Mouse (Mus musculus) thymus, postnatal 25 days (tissue): ENCODE data around the gene Fgfr2.

Experiments
- DNase-seq: peaks from one replicate; pipeline ENCODE4 v3.0.0; 2022

Gene Fgfr2

GRCm38 (mm10) chr7:133083936-133084614, 39.1 kb downstream of the Fgfr2 start:
- DNase-seq, result no peak

- DNase-seq, result no peak
Observed at GRCm38 (mm10) chr7:133078929-133079328, 44.2 kb downstream of the Fgfr2 start.

- no peak for DNase-seq
Observed at GRCm38 (mm10) chr7:133074462-133075133, 48.6 kb downstream of the Fgfr2 start.

- no peak for DNase-seq
Observed at GRCm38 (mm10) chr7:133073147-133073651, 50.0 kb downstream of the Fgfr2 start.

- DNase-seq, result no peak
Observed at GRCm38 (mm10) chr7:133072535-133072934, 50.6 kb downstream of the Fgfr2 start.

- DNase-seq, result no peak
Observed at GRCm38 (mm10) chr7:133067321-133067841, 55.8 kb downstream of the Fgfr2 start.

- no peak for DNase-seq
Observed at GRCm38 (mm10) chr7:133066776-133067175, 56.4 kb downstream of the Fgfr2 start.

GRCm38 (mm10) chr7:133062055-133062454, 61.1 kb downstream of the Fgfr2 start:
- no peak for DNase-seq

GRCm38 (mm10) chr7:133060170-133060569, 63.0 kb downstream of the Fgfr2 start:
- DNase-seq, result no peak

GRCm38 (mm10) chr7:133059517-133060104, 63.5 kb downstream of the Fgfr2 start:
- DNase-seq, result no peak

- no peak for DNase-seq
Observed at GRCm38 (mm10) chr7:133059150-133059509, 64.0 kb downstream of the Fgfr2 start.

GRCm38 (mm10) chr7:133058496-133059149, 64.5 kb downstream of the Fgfr2 start:
- no peak for DNase-seq

- no peak for DNase-seq
Observed at GRCm38 (mm10) chr7:133056924-133057323, 66.2 kb downstream of the Fgfr2 start.

- no peak for DNase-seq
Observed at GRCm38 (mm10) chr7:133054486-133054885, 68.7 kb downstream of the Fgfr2 start.

GRCm38 (mm10) chr7:133053757-133054156, 69.4 kb downstream of the Fgfr2 start:
- no peak for DNase-seq

- no peak for DNase-seq
Observed at GRCm38 (mm10) chr7:133052819-133053218, 70.3 kb downstream of the Fgfr2 start.

- no peak for DNase-seq
Observed at GRCm38 (mm10) chr7:133050681-133051080, 72.5 kb downstream of the Fgfr2 start.

GRCm38 (mm10) chr7:133048085-133048630, 75.0 kb downstream of the Fgfr2 start:
- DNase-seq, result no peak

GRCm38 (mm10) chr7:133047287-133047686, 75.9 kb downstream of the Fgfr2 start:
- DNase-seq, result no peak

- DNase-seq, result no peak
Observed at GRCm38 (mm10) chr7:133044721-133045120, 78.4 kb downstream of the Fgfr2 start.

- DNase-seq, result no peak
Observed at GRCm38 (mm10) chr7:133041784-133042183, 81.4 kb downstream of the Fgfr2 start.

GRCm38 (mm10) chr7:133040688-133041345, 82.3 kb downstream of the Fgfr2 start:
- no peak for DNase-seq
